Mouse (Mus musculus): ENCODE results near the gene Lrp5. TPM values are rescaled to one million over a fixed set of nuclear protein-coding genes. Genes with fewer than 3 reads are reported as not detected.

The Lrp5 gene
- 0.93 and 0.98 TPM in 2 replicates for total RNA-seq (2017)

GRCm38 (mm10) chr19:3686215-3686894 lies at the start of gene Lrp5:
Lrp5 (minus strand) TSS chr19:3686564.
- ATAC-seq (ENCODE audit: extremely low read depth, insufficient number of reproducible peaks, low FRiP score, poor library complexity, severe bottlenecking): no peak

GRCm38 (mm10) chr19:3736001-3736400 lies 49.6 kb upstream of the Lrp5 start:
- ATAC-seq (ENCODE audit: extremely low read depth, insufficient number of reproducible peaks, low FRiP score, poor library complexity, severe bottlenecking): no peak

GRCm38 (mm10) chr19:3730781-3731646 lies 44.6 kb upstream of the Lrp5 start:
- peak; percentile 70 for ATAC-seq (ENCODE audit: extremely low read depth, insufficient number of reproducible peaks, low FRiP score, poor library complexity, severe bottlenecking)

- no peak for ATAC-seq (ENCODE audit: extremely low read depth, insufficient number of reproducible peaks, low FRiP score, poor library complexity, severe bottlenecking)
Measured at GRCm38 (mm10) chr19:3728901-3729300, 42.5 kb upstream of the Lrp5 start.

- 0 out of 2 replicates have a peak, but pooled peaks have one; percentile 41 for ATAC-seq (ENCODE audit: extremely low read depth, insufficient number of reproducible peaks, low FRiP score, poor library complexity, severe bottlenecking)
Measured at GRCm38 (mm10) chr19:3724779-3725178, 38.4 kb upstream of the Lrp5 start.

GRCm38 (mm10) chr19:3723904-3724303 lies 37.5 kb upstream of the Lrp5 start:
- 0 out of 2 replicates have a peak, but pooled peaks have one; percentile 31 for ATAC-seq (ENCODE audit: extremely low read depth, insufficient number of reproducible peaks, low FRiP score, poor library complexity, severe bottlenecking)

- peak; percentile 27; the same call in 1 of the 2 replicates for ATAC-seq (ENCODE audit: extremely low read depth, insufficient number of reproducible peaks, low FRiP score, poor library complexity, severe bottlenecking)
Measured at GRCm38 (mm10) chr19:3723170-3723569, 36.8 kb upstream of the Lrp5 start.

- ATAC-seq (ENCODE audit: extremely low read depth, insufficient number of reproducible peaks, low FRiP score, poor library complexity, severe bottlenecking): peak; percentile 34
Measured at GRCm38 (mm10) chr19:3719362-3719891, 33.1 kb upstream of the Lrp5 start.

- ATAC-seq (ENCODE audit: extremely low read depth, insufficient number of reproducible peaks, low FRiP score, poor library complexity, severe bottlenecking): peak; percentile 63
Measured at GRCm38 (mm10) chr19:3718481-3719361, 32.4 kb upstream of the Lrp5 start.

GRCm38 (mm10) chr19:3714381-3714780 lies 28.0 kb upstream of the Lrp5 start:
- no peak for ATAC-seq (ENCODE audit: extremely low read depth, insufficient number of reproducible peaks, low FRiP score, poor library complexity, severe bottlenecking)

GRCm38 (mm10) chr19:3710436-3710835 lies 24.1 kb upstream of the Lrp5 start:
- no peak for ATAC-seq (ENCODE audit: extremely low read depth, insufficient number of reproducible peaks, low FRiP score, poor library complexity, severe bottlenecking)

- ATAC-seq (ENCODE audit: extremely low read depth, insufficient number of reproducible peaks, low FRiP score, poor library complexity, severe bottlenecking): no peak
Measured at GRCm38 (mm10) chr19:3709013-3709787, 22.8 kb upstream of the Lrp5 start.

- peak; percentile 91 for ATAC-seq (ENCODE audit: extremely low read depth, insufficient number of reproducible peaks, low FRiP score, poor library complexity, severe bottlenecking)
Measured at GRCm38 (mm10) chr19:3708078-3709012, 22.0 kb upstream of the Lrp5 start, which contains the start of gene 1810055G02Rik. 1810055G02Rik (plus strand) TSS chr19:3708293.

GRCm38 (mm10) chr19:3707553-3707952 lies 21.2 kb upstream of the Lrp5 start:
- no peak for ATAC-seq (ENCODE audit: extremely low read depth, insufficient number of reproducible peaks, low FRiP score, poor library complexity, severe bottlenecking)

GRCm38 (mm10) chr19:3706258-3706657 lies 19.9 kb upstream of the Lrp5 start:
- ATAC-seq (ENCODE audit: extremely low read depth, insufficient number of reproducible peaks, low FRiP score, poor library complexity, severe bottlenecking): no peak; the same call in 1 of the 2 replicates

GRCm38 (mm10) chr19:3702460-3702859 lies 16.1 kb upstream of the Lrp5 start:
- no peak for ATAC-seq (ENCODE audit: extremely low read depth, insufficient number of reproducible peaks, low FRiP score, poor library complexity, severe bottlenecking)

Measured in neutrophil, adult 5-6 weeks (primary cell).